In the genomic region with DNA sequence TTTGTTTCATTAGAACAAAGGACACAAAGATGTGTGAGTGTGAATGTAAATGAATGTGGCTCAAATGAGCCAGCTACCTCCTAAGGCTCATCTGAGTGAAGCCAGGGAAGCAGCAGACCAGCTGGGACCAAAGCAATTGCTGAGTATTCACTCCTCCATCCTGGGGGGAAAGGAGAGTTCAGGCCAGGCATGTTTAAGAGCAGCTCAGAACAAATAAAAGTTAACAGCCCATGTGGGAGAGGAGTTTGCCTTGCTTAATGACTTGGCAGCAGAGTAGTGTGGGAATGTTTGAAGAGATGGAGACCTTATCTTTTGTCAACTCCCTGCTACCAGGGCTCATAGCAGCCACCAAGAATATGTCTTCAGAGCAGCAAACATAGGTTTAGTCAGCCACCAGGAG, we compare ENCODE assay signal across 19 mouse cellular contexts.
DNase-seq lines count a peak whose midpoint lies in the region; ATAC-seq and TF ChIP-seq lines count a peak whose summit lies in the region.
"Had no signal": no experiment of that assay in that cellular context is flagged by ENCODE, and none has a peak within 500 bp of the region (broad histone marks: within the 10 kb centered on the region; RNA-seq: fewer than 3 reads in every experiment).

No protein-coding gene starts in this region.

- peak; percentile 8; the same call in 1 of the 2 replicates for TF ChIP-seq CTCF in midbrain, postnatal 0 days (IDR thresholded peaks at IDR 0.05)

- H3K27me3 ChIP-seq in kidney, embryonic 14.5 days (ENCODE audit: control insufficient read depth, insufficient read depth, low read length), result no peaks in the 10 kb centered on the region
- no peaks in the 10 kb centered on the region for H3K27me3 ChIP-seq in midbrain, postnatal 0 days (ENCODE audit: insufficient read depth, low read length)
- H3K27me3 ChIP-seq in midbrain, embryonic 14.5 days (ENCODE audit: control insufficient read depth, insufficient read depth, low read length), result no peaks in the 10 kb centered on the region
- H3K27me3 ChIP-seq: forebrain, embryonic 13.5 days; heart, embryonic 15.5 days had no signal

- no peak overlapping the region for H3K9ac ChIP-seq in kidney, embryonic 14.5 days (ENCODE audit: low read depth, low read length)
- no peak overlapping the region for H3K9ac ChIP-seq in midbrain, postnatal 0 days (replicated peaks; ENCODE audit: low read length, poor library complexity, severe bottlenecking)
- H3K9ac ChIP-seq in midbrain, embryonic 14.5 days (replicated peaks; ENCODE audit: low read length), result no peak overlapping the region
- H3K9ac ChIP-seq: forebrain, embryonic 13.5 days; forebrain, postnatal 0 days; heart, embryonic 15.5 days had no signal

- no peaks in the 10 kb centered on the region for H3K36me3 ChIP-seq in kidney, embryonic 14.5 days (ENCODE audit: control insufficient read depth, insufficient read depth, low read length)
- no peaks in the 10 kb centered on the region for H3K36me3 ChIP-seq in midbrain, postnatal 0 days (ENCODE audit: insufficient read depth, low read length)
- no peaks in the 10 kb centered on the region for H3K36me3 ChIP-seq in midbrain, embryonic 14.5 days (ENCODE audit: control insufficient read depth, insufficient read depth, low read length)
- H3K36me3 ChIP-seq: embryonic facial prominence, embryonic 10.5 days; heart, embryonic 15.5 days had no signal

- no peak overlapping the region for H3K4me2 ChIP-seq in kidney, embryonic 14.5 days (replicated peaks; ENCODE audit: low read depth, low read length)
- no peak overlapping the region for H3K4me2 ChIP-seq in midbrain, postnatal 0 days (ENCODE audit: low read depth, low read length, poor library complexity, severe bottlenecking)
- H3K4me2 ChIP-seq in midbrain, embryonic 14.5 days (ENCODE audit: low read length), result no peak overlapping the region
- H3K4me2 ChIP-seq: forebrain, embryonic 13.5 days; heart, embryonic 11.5 days; heart, embryonic 15.5 days had no signal

- no peak for DNase-seq in kidney, adult 8-10 months
- peak; percentile 6 for DNase-seq in kidney, postnatal 10 days
- DNase-seq in kidney, adult 9 months, result no peak
- DNase-seq in midbrain, postnatal 0 days (ENCODE audit: low spot score), result peak; percentile 19
- no peak for DNase-seq in midbrain, embryonic 14.5 days
- no peak for DNase-seq in cerebellum, adult 11-12 months
- DNase-seq: adrenal gland, postnatal 10 days; cerebellum, adult 11 months; cerebellum, adult 9-10 months; cerebellum, postnatal 25 days; forebrain, postnatal 0 days; gastrocnemius, postnatal 14 days; heart, adult 2 months; heart, postnatal 14 days had no signal

- no peaks in the 10 kb centered on the region for H3K4me1 ChIP-seq in kidney, embryonic 14.5 days (ENCODE audit: control insufficient read depth, insufficient read depth, low read length)
- H3K4me1 ChIP-seq in midbrain, postnatal 0 days (ENCODE audit: insufficient read depth, low read length), result no peaks in the 10 kb centered on the region
- H3K4me1 ChIP-seq in midbrain, embryonic 14.5 days (ENCODE audit: control insufficient read depth, insufficient read depth, low read length), result no peaks in the 10 kb centered on the region
- H3K4me1 ChIP-seq: embryonic facial prominence, embryonic 10.5 days; forebrain, embryonic 13.5 days; heart, embryonic 15.5 days had no signal

- H3K27ac ChIP-seq in kidney, embryonic 14.5 days (ENCODE audit: low read depth, low read length), result no peak overlapping the region
- no peak overlapping the region for H3K27ac ChIP-seq in midbrain, postnatal 0 days (ENCODE audit: low read depth, low read length)
- H3K27ac ChIP-seq in midbrain, embryonic 14.5 days (replicated peaks; ENCODE audit: low read depth, low read length), result no peak overlapping the region
- H3K27ac ChIP-seq: embryonic facial prominence, embryonic 10.5 days; forebrain, embryonic 13.5 days; heart, adult 2 months; heart, embryonic 15.5 days had no signal

- ATAC-seq in kidney, embryonic 14.5 days (ENCODE audit: low FRiP score, low TSS enrichment), result peak; percentile 94; the same call in 1 of the 2 replicates
- no peak for ATAC-seq in midbrain, postnatal 0 days (ENCODE audit: low FRiP score)
- no peak for ATAC-seq in midbrain, embryonic 14.5 days (ENCODE audit: low FRiP score, low TSS enrichment)
- ATAC-seq: forebrain, embryonic 13.5 days; forebrain, postnatal 0 days had no signal

- H3K9me3 ChIP-seq in kidney, embryonic 14.5 days (ENCODE audit: control insufficient read depth, low read length), result no peaks in the 10 kb centered on the region
- 0 out of 2 replicates have a peak, but pooled peaks cover 2% of the 10 kb centered on the region for H3K9me3 ChIP-seq in midbrain, postnatal 0 days (ENCODE audit: low read length)
- no peaks in the 10 kb centered on the region for H3K9me3 ChIP-seq in midbrain, embryonic 14.5 days (ENCODE audit: control insufficient read depth, low read length)
- H3K9me3 ChIP-seq: embryonic facial prominence, embryonic 10.5 days; forebrain, embryonic 13.5 days; heart, embryonic 15.5 days had no signal

- no peak overlapping the region for H3K4me3 ChIP-seq in kidney, embryonic 14.5 days (ENCODE audit: low read length)
- no peak overlapping the region for H3K4me3 ChIP-seq in midbrain, postnatal 0 days (ENCODE audit: low read depth, low read length)
- H3K4me3 ChIP-seq in midbrain, embryonic 14.5 days (replicated peaks; ENCODE audit: low read depth, low read length), result no peak overlapping the region
- H3K4me3 ChIP-seq: embryonic facial prominence, embryonic 10.5 days; forebrain, embryonic 13.5 days; heart, adult 2 months; heart, embryonic 15.5 days had no signal

Comparison
In these comparisons a context has a peak if more than half of its experiments do, and no peak if none do; other contexts are left out.
1. DNase-seq: peak in kidney, postnatal 10 days (single experiment) and midbrain, postnatal 0 days (single experiment); none in kidney, adult 8-10 months (0 of 2), kidney, adult 9 months (single experiment), midbrain, embryonic 14.5 days (single experiment) and cerebellum, adult 11-12 months (single experiment).